Mouse (Mus musculus) C2C12 (cell line): ENCODE data around the gene S100a6. TPM values are rescaled to one million over a fixed set of nuclear protein-coding genes. Genes with fewer than 3 reads are reported as not detected.

Experiments used
- H3K27me3 ChIP-seq: one replicate; pipeline ENCODE4 v1.6.1; 2011; ENCODE audit not compliant: control insufficient read depth, insufficient read depth, insufficient read length
- H3K36me3 ChIP-seq: one replicate; pipeline ENCODE4 v1.6.1; 2011; ENCODE audit not compliant: control insufficient read depth, insufficient read depth
- H3K4me3 ChIP-seq: one replicate; pipeline ENCODE4 v1.5.1; 2011; ENCODE audit warnings: mild to moderate bottlenecking, control low read depth; ENCODE audit not compliant: poor library complexity, insufficient read depth, severe bottlenecking
- H3K79me2 ChIP-seq: one replicate; pipeline ENCODE4 v1.6.1; 2011; ENCODE audit not compliant: control insufficient read depth, insufficient read depth
- H3K79me3 ChIP-seq: one replicate; pipeline ENCODE4 v1.6.1; 2011; ENCODE audit warnings: low read depth, control low read depth
- H3ac ChIP-seq: one replicate; pipeline ENCODE3; 2011; ENCODE audit warnings: low read depth; ENCODE audit not compliant: control insufficient read depth, insufficient read length
- CEBPB ChIP-seq: IDR thresholded peaks from one replicate; pipeline ENCODE4 v1.6.1; 2011; ENCODE audit warnings: low read depth, mild to moderate bottlenecking, control low read depth, moderate library complexity
- CTCF ChIP-seq: IDR thresholded peaks from one replicate; pipeline ENCODE4 v1.5.1; 2011; ENCODE audit not compliant: control insufficient read depth, insufficient read depth, insufficient read length
- FOSL1 ChIP-seq: IDR thresholded peaks from one replicate; pipeline ENCODE4 v1.8.0; 2011; ENCODE audit warnings: mild to moderate bottlenecking, low read length; ENCODE audit not compliant: poor library complexity, insufficient read depth, severe bottlenecking
- MAX ChIP-seq: IDR thresholded peaks from one replicate; pipeline ENCODE4 v1.6.1; 2011; ENCODE audit warnings: mild to moderate bottlenecking, control low read depth
- MYOD1 ChIP-seq: IDR thresholded peaks from one replicate; pipeline ENCODE4 v1.6.1; 2011; ENCODE audit warnings: low read depth; ENCODE audit not compliant: control insufficient read depth, insufficient read length
- MYOG ChIP-seq: IDR thresholded peaks from one replicate; pipeline ENCODE4 v1.6.1; 2011; ENCODE audit not compliant: control insufficient read depth, insufficient read length; ENCODE audit errors: extremely low read depth
- USF1 ChIP-seq: IDR thresholded peaks from one replicate; pipeline ENCODE4 v1.6.1; 2011; ENCODE audit warnings: low read depth, mild to moderate bottlenecking, control low read depth, moderate library complexity
- polyA plus RNA-seq: library from polyadenylated mRNA; unstranded; fragments of >200 nt; fragmentation: generic; extraction: Trizol; gene quantifications from one replicate; pipeline ENCODE4 v1.2.1, GENCODE M21; 2012; ENCODE audit warnings: missing spikeins

S100a6 gene
- polyA plus RNA-seq, 1 experiment = 4,076 TPM

DNA sequence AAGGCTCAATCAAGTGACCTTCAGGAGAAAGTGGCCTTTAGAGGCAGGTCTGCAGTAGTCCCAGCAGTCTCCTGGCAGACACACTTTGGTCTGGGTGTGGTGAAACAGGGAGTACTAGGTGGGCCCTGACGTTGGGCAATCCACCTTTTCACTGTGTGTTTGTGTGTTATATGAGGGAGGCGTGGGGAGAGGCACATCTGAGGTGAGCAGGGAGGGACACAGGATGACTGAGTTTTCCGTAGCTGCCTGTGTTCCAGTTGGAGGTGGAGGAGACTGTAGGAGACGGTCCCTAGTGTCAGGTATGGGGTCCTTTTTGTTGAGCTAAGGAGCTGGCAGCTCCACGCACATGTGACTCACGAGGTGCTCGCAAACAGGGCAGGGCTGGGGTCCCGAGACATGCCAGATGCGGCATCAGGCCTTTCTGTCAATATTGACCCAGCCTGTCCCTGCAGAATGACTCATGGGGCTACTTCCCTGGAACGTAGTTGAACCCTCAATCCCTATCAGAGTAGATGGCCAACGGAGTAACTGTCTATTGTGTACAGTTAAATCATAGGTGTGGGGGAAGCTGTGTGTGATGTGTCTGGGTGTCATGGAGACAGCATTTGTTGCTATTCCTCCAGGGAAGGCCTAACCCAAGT, 2.0 kb downstream of the S100a6 start:
- peak overlapping the region; percentile 87 for H3K4me3 ChIP-seq
- peaks cover 43% of the 10 kb centered on the region for H3K36me3 ChIP-seq
- H3K27me3 ChIP-seq = no peaks in the 10 kb centered on the region
- H3ac ChIP-seq = peak overlapping the region; percentile 95
- H3K79me3 ChIP-seq = peaks cover 29% of the 10 kb centered on the region
- H3K79me2 ChIP-seq = peaks cover 41% of the 10 kb centered on the region
- TF ChIP-seq FOSL1 (no peak), USF1 (peak; percentile 38), MAX (peak; percentile 33), MYOG (no peak), CEBPB (peak; percentile 23)

DNA sequence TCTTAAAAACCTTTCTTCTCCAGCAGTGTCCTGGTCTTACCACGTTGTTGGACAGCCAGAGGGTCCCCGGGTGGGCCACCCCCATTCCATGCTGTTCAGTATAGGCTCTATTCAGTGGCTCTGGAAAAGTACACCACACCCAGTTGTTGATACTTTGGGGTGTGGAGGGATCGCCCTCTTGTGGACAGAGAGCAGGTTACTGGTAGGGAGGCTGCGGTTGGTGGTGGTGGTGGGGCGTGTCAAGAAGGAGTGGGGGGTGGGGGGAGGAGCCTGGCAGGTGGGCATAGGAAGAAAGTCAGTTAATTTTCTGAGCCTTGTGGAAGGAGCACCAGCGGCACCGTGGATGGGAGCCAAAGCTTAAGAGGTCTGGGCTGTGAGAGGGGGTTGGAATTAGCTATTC, 2.7 kb downstream of the S100a6 start:
- Histone ChIP-seq H3K79me2 (peaks cover 41% of the 10 kb centered on the region), H3ac (peak overlapping the region; percentile 95), H3K4me3 (peak overlapping the region; percentile 87), H3K79me3 (peaks cover 29% of the 10 kb centered on the region), H3K36me3 (peaks cover 49% of the 10 kb centered on the region), H3K27me3 (no peaks in the 10 kb centered on the region)
- no peak for TF ChIP-seq USF1
- TF ChIP-seq CTCF = peak; percentile 80
- no peak for TF ChIP-seq MYOD1

GRCm38 (mm10) chr3:90615911-90616310, 3.2 kb downstream of the S100a6 start:
- Histone ChIP-seq H3K79me2 (peaks cover 41% of the 10 kb centered on the region), H3K79me3 (peaks cover 29% of the 10 kb centered on the region), H3K4me3 (peak overlapping the region; percentile 87), H3ac (no peak overlapping the region), H3K36me3 (peaks cover 50% of the 10 kb centered on the region), H3K27me3 (no peaks in the 10 kb centered on the region)
- TF ChIP-seq USF1 (no peak), FOSL1 (no peak), CEBPB (no peak)

- peaks cover 41% of the 10 kb centered on the region for H3K79me2 ChIP-seq
- TF ChIP-seq CTCF = no peak
- TF ChIP-seq MAX = peak; percentile 83
- TF ChIP-seq USF1 = peak; percentile 48
- H3K4me3 ChIP-seq = no peak overlapping the region
- H3K36me3 ChIP-seq = peaks cover 50% of the 10 kb centered on the region
- H3ac ChIP-seq = no peak overlapping the region
- peaks cover 29% of the 10 kb centered on the region for H3K79me3 ChIP-seq
- no peaks in the 10 kb centered on the region for H3K27me3 ChIP-seq
These were observed 4.9 kb downstream of the S100a6 start for GRCm38 (mm10) chr3:90617586-90617985.

DNA sequence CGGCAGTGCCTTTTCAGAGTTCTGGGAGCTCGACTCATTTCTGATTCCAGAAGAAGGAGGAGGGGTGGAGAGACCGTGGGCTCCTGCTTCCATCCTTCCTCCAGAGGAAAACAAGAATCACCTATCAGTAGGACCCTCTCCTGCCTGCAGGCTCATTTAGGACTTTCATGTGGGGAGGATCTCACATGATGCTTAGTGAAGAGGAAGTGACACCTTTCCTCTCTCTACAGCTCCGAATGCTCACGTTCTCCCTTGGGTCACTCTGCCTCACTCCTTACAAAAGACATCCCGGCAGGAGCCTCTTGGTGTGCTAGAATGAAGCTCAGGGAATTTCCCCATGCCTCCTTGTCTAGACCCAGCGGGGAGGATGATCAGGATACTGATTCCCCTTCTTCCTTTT, 8.9 kb downstream of the S100a6 start:
- H3K4me3 ChIP-seq = no peak overlapping the region
- no peak overlapping the region for H3ac ChIP-seq
- peaks cover 28% of the 10 kb centered on the region for H3K36me3 ChIP-seq
- H3K79me2 ChIP-seq = peaks cover 4% of the 10 kb centered on the region
- H3K27me3 ChIP-seq = no peaks in the 10 kb centered on the region
- H3K79me3 ChIP-seq = no peaks in the 10 kb centered on the region
- TF ChIP-seq MYOD1 = no peak
- no peak for TF ChIP-seq FOSL1
- no peak for TF ChIP-seq CTCF
- no peak for TF ChIP-seq MAX
- no peak for TF ChIP-seq MYOG
- TF ChIP-seq USF1 = no peak
- no peak for TF ChIP-seq CEBPB

- Histone ChIP-seq H3K27me3 (no peaks in the 10 kb centered on the region), H3ac (no peak overlapping the region), H3K79me3 (no peaks in the 10 kb centered on the region), H3K36me3 (peaks cover 15% of the 10 kb centered on the region), H3K79me2 (no peaks in the 10 kb centered on the region), H3K4me3 (no peak overlapping the region)
- no peak for TF ChIP-seq FOSL1
- TF ChIP-seq CTCF = no peak
- no peak for TF ChIP-seq USF1
- TF ChIP-seq MYOD1 = no peak
- no peak for TF ChIP-seq CEBPB
- TF ChIP-seq MAX = no peak
- TF ChIP-seq MYOG = no peak
These were observed 10.9 kb downstream of the S100a6 start for GRCm38 (mm10) chr3:90623435-90624071.

DNA sequence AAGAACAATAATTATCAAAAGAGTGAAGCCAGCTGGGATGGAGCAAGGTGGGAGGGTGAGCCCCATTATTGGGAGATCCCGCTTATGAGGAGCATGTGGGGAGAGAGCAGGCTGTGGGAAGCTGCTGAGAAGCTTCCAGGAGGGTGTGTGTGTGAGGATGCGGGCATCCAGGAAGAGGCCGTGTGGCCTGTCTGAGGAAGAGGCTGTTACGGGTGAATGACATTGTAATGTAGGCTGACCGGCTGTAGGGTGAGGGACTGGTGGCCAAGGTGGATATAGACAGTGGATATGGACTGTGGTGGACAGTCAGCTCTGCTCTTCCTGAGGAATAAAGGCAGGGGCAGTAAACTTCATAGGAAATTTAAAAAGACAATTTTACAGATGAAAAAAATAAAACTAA, 12.8 kb downstream of the S100a6 start:
- peaks cover 4% of the 10 kb centered on the region for H3K36me3 ChIP-seq
- no peaks in the 10 kb centered on the region for H3K79me2 ChIP-seq
- no peak overlapping the region for H3ac ChIP-seq
- H3K27me3 ChIP-seq = no peaks in the 10 kb centered on the region
- H3K4me3 ChIP-seq = no peak overlapping the region
- TF ChIP-seq MYOD1 = no peak
- no peak for TF ChIP-seq FOSL1
- no peak for TF ChIP-seq MAX
- no peak for TF ChIP-seq USF1
- no peak for TF ChIP-seq CTCF
- no peak for TF ChIP-seq CEBPB
- no peaks in the 10 kb centered on the region for H3K79me3 ChIP-seq
